Mouse (Mus musculus): Measurements from ENCODE around the gene Hoxd1.

Hoxd1 gene

DNA sequence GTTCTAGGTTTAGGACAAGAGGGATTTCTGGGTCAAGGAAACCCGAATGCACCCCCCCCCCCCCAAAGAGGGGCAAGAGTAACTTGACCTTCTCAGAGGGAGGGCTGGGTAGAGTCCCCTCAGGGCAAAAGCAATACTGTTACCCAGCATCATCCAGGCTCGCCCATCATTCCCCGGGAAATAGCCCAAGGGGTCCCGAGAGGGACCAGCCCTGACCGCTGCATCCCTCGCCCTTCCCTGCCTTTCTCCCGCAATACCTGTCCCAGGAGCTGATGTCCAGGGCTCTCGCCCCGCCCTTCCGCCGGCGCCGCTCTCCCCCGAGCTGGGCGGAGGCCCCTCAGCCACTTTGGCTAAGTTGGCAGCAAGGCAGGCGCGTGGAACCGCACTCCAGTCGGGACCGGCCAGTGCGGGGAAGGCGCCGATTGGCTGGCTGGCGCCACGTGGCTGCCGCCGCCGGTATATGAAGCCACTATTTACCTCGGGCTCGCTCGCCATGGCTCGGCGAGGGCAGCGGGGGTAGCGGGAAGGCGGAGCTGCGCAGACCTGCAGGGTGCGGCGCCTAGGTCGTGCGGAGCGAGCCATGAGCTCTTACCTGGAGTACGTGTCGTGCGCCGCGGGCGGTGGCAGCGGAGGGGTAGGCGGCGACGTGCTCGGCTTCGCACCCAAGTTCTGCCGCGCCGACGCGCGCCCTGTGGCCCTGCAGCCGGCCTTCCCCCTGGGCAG is at the start of gene Hoxd1:
Gene Hoxd1, plus strand, starts transcription at position 459 of the 723 bp plus-strand sequence.
- DNase-seq (ENCODE audit: low spot score in 2 of 2), result peak; percentile 38 to 67

DNA sequence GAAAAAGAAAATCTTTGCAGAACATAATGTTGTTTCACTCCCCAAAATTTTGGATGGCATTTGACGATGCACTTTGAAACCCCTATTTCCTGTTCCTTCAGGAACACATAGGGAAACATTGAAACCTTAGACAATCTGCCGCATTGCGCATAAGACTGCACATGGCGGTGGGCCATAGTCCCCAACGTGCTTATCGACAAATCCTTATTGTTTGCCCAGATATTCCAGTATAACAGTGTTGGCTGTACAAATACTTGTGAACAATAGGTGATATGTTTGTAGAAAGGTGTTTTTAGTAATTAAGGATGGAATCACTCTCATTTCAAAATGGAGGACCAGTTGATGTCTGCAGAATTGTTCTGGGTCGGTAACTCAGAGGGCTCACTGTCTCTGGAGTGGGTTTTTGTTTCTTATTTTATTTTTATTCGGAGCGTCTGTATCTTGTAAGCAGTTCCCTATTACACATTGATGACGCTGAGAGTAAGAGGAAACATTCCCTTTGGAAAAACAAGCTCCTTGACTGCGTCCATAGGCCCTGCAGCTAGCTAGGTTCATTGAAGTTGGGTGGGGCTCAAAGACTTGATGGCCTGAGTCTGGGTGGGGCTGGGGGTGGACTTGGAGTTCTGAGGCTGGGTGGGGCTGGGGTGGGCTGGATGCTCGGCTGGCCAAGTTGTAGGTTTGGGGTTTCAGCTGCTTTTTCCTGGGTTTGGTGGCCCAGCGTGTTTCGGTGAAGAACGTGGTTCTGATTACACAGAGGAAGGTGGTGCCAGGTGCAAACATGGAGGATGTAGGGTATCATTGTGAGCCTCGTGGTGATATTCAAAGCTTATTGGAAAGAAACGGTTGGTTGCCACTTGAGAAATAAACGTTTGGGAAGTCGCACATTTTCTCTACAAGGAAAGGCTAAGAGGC is 49.3 kb upstream of the Hoxd1 start:
- DNase-seq (ENCODE audit: low spot score in 2 of 2), result no peak

GRCm38 (mm10) chr2:74714156-74714789 is 48.5 kb upstream of the Hoxd1 start:
- no peak for DNase-seq (ENCODE audit: low spot score in 2 of 2)

GRCm38 (mm10) chr2:74714881-74715280 is 47.9 kb upstream of the Hoxd1 start:
- DNase-seq (ENCODE audit: low spot score in 2 of 2), result no peak

DNA sequence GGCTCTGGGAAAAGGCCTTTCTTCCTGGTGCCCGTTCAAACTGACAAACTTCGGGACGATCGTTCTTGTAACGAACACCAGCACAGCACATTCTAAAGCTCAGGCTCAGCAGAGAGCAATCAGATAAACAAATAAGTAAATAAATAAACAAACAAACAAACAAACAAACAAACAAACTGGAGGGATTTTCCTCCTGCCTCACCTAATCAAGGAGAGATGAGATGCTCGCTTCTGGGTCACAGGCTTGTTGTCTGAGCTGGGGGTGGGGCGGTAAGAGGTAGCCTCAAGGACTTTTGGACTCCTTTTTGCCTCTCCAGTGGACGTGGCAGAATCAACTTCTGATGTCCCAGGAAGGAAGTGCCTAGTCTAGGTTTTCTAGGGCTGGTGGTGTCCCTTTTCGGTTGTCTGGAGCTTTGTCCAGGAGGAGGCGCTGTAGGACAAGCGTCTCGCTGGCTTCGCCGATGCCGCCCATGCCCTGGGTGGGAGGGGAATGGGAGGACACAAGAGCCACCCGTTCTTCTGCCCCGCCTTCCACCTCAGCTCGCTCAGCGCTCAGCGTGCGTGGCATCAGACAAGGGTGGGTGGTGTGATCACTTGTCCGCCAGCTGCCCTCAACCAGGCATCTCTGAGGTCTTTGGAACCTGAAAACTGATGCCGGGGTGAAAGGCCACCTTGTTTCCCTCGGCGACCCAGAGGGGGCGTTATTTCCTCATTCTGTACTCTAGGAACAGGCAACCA is 47.1 kb upstream of the Hoxd1 start:
- peak; percentile 84 to 91 for DNase-seq (ENCODE audit: low spot score in 2 of 2)

DNA sequence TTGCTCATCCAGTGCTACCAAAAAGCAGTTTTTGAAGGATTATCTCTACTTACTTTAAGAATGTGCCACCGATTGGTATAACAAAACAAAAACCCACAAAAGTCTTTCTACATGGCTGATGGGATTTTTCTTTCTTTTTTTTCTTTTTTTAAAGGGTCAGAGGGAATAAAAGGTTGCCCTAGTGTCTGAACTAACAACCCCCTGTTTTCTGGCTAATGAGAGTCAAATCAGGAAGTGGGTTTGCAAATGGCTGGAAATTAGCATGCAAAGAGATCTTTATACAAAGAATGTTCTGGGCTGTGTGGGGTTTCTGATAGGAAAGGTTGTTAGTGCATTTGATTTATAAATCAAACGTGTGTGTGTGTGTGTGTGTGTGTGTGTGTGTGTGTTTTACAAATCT is 42.4 kb upstream of the Hoxd1 start:
- DNase-seq (ENCODE audit: low spot score in 2 of 2), result no peak

DNA sequence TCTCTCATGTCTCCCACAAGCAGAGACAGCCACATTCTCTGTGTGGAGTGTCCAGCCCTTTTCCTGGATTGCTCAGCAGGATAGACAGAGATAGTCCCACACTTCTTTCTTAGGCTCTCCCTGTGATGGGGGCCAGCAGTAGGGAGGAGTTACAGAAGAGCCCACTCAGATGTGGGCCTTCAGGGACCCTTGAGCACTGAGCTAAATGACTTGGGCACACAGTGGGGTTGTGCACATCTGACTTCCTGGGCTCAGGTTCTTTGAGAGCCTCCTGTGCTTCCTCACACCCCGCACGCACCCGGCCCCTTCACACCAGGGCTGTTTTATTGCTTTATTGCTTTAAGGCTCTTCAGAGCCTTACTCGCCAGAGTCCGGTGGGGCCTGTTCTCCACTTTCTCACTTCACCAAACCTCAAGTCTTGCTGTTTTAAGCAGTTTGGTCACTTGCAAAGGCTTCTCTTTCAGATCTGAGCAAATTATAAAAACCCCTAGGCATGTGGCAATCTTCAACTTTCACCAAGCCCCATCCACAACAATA is 41.8 kb upstream of the Hoxd1 start:
- no peak for DNase-seq (ENCODE audit: low spot score in 2 of 2)

GRCm38 (mm10) chr2:74721882-74722281 is 40.9 kb upstream of the Hoxd1 start:
- no peak for DNase-seq (ENCODE audit: low spot score in 2 of 2)

GRCm38 (mm10) chr2:74722949-74723348 is 39.8 kb upstream of the Hoxd1 start:
- no peak for DNase-seq (ENCODE audit: low spot score in 2 of 2)

GRCm38 (mm10) chr2:74724244-74725015 is 38.4 kb upstream of the Hoxd1 start:
- DNase-seq (ENCODE audit: low spot score in 2 of 2), result no peak

DNA sequence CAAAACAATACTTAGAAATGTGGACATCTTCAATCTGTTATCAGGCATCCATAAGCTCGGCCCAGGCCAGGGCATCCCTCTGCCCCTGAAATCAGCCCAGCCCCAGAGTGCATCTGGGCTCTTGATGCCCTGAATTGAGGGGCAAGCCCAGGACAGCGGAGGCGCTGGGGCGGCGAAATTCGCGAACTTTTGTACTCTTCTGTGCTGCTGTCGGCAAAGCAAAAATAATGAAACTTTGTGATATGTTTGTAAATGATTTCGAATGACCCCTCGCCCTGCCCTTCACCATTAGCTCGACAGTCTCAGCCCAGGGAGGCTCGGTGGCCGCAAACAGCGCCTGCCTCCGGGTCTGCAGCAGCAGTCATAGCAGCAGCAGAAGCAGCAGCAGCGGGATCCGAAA is 37.6 kb upstream of the Hoxd1 start:
- no peak for DNase-seq (ENCODE audit: low spot score in 2 of 2)

GRCm38 (mm10) chr2:74726551-74726950 is 36.2 kb upstream of the Hoxd1 start, which contains the start of gene Gm28230:
Gm28230 (plus strand) TSS chr2:74726728.
- DNase-seq (ENCODE audit: low spot score in 2 of 2), result no peak

GRCm38 (mm10) chr2:74726973-74727639 is 35.7 kb upstream of the Hoxd1 start:
- DNase-seq (ENCODE audit: low spot score in 2 of 2), result no peak

- DNase-seq (ENCODE audit: low spot score in 2 of 2), result no peak
These were observed 35.0 kb upstream of the Hoxd1 start for GRCm38 (mm10) chr2:74727640-74728302.

- DNase-seq (ENCODE audit: low spot score in 2 of 2), result no peak
These were observed 34.5 kb upstream of the Hoxd1 start for GRCm38 (mm10) chr2:74728303-74728680.

GRCm38 (mm10) chr2:74730331-74730730 is 32.4 kb upstream of the Hoxd1 start:
- DNase-seq (ENCODE audit: low spot score in 2 of 2), result no peak

DNA sequence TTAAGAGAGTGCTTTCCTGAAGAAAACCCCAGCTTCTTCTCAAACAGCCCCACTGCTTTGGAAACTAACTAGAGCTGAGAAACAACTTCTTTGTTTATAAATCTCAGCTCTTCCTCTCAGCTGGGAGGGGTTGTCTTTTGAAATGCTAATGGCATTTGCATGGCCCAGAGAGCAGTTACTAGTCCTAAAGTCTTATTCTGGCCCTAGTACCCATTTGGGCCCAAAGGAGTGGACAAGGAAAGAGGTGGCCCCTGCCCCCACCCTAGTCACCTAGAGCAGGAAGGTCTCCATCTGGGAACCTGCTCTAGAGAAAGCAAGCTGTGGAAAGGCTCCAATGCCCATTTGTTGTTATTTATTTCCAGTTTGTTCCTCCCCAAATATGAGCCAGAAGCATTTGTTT is 31.7 kb upstream of the Hoxd1 start:
- DNase-seq (ENCODE audit: low spot score in 2 of 2), result no peak

- no peak for DNase-seq (ENCODE audit: low spot score in 2 of 2)
These were observed 30.8 kb upstream of the Hoxd1 start for GRCm38 (mm10) chr2:74731799-74732512.

All from urinary bladder, adult 18-20 months (tissue).